Mouse (Mus musculus): ENCODE measurements around the gene Pdzrn3. TPM values are rescaled to one million over a fixed set of nuclear protein-coding genes. Genes with fewer than 3 reads are reported as not detected.

The Pdzrn3 gene
- polyA plus RNA-seq, 1 experiment: 67.9 TPM

GRCm38 (mm10) chr6:101257418-101257817, 120.3 kb downstream of the Pdzrn3 start:
- no peak overlapping the region for H3K27ac ChIP-seq (ENCODE audit: insufficient read depth, low read length)
- no peak for TF ChIP-seq CTCF (IDR thresholded peaks at IDR 0.05; ENCODE audit: borderline replicate concordance, insufficient read depth, low read length)
- peaks cover 9% of the 10 kb centered on the region; the same call in 1 of the 2 replicates for H3K4me1 ChIP-seq (ENCODE audit: control insufficient read depth, insufficient read depth, low read length)
- H3K4me3 ChIP-seq (ENCODE audit: insufficient read depth, low read length): no peak overlapping the region

- Histone ChIP-seq H3K4me1 (ENCODE audit: control insufficient read depth, insufficient read depth, low read length) (peaks cover 10% of the 10 kb centered on the region), H3K27ac (ENCODE audit: insufficient read depth, low read length) (no peak overlapping the region)
- TF ChIP-seq CTCF (IDR thresholded peaks at IDR 0.05; ENCODE audit: borderline replicate concordance, insufficient read depth, low read length) (no peak), POLR2A (IDR thresholded peaks at IDR 0.05; ENCODE audit: low read depth, low read length) (no peak)
These were observed 123.0 kb downstream of the Pdzrn3 start for GRCm38 (mm10) chr6:101254652-101255051.

GRCm38 (mm10) chr6:101251916-101252603, 125.6 kb downstream of the Pdzrn3 start:
- Histone ChIP-seq H3K4me3 (ENCODE audit: insufficient read depth, low read length) (no peak overlapping the region), H3K27ac (ENCODE audit: insufficient read depth, low read length) (peak overlapping the region; percentile 17), H3K4me1 (ENCODE audit: control insufficient read depth, insufficient read depth, low read length) (peaks cover 4% of the 10 kb centered on the region)
- no peak for TF ChIP-seq CTCF (IDR thresholded peaks at IDR 0.05; ENCODE audit: borderline replicate concordance, insufficient read depth, low read length)
- TF ChIP-seq POLR2A (IDR thresholded peaks at IDR 0.05; ENCODE audit: low read depth, low read length): no peak

More at GRCm38 (mm10) chr6:101254652-101255051, 123.0 kb downstream of the Pdzrn3 start:
- H3K4me3 ChIP-seq (ENCODE audit: insufficient read depth, low read length): no peak overlapping the region

DNA sequence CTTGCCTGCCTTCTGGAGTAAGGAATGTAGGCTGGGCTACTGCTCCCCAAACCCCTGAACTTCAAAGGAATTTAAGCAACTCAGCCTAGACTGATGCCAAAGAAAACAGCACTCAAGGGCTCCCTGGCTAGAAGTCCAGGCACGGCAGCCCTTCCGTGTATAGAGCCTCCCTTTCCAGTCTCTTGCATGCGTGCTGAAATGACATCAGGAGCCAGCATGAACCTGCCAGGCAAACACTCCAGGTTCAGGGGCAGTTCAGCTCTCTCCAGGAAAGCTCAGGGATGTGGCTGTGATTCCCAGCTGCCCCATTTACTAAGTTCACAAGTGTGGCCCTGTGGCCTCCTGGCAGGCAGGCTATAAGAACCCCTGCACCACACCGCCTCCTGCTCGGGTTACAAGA, 126.5 kb downstream of the Pdzrn3 start:
- TF ChIP-seq CTCF (IDR thresholded peaks at IDR 0.05; ENCODE audit: borderline replicate concordance, insufficient read depth, low read length) (no peak), POLR2A (IDR thresholded peaks at IDR 0.05; ENCODE audit: low read depth, low read length) (no peak)
- Histone ChIP-seq H3K4me3 (ENCODE audit: insufficient read depth, low read length) (no peak overlapping the region), H3K27ac (ENCODE audit: insufficient read depth, low read length) (peak overlapping the region; percentile 17), H3K4me1 (ENCODE audit: control insufficient read depth, insufficient read depth, low read length) (peaks cover 4% of the 10 kb centered on the region)

DNA sequence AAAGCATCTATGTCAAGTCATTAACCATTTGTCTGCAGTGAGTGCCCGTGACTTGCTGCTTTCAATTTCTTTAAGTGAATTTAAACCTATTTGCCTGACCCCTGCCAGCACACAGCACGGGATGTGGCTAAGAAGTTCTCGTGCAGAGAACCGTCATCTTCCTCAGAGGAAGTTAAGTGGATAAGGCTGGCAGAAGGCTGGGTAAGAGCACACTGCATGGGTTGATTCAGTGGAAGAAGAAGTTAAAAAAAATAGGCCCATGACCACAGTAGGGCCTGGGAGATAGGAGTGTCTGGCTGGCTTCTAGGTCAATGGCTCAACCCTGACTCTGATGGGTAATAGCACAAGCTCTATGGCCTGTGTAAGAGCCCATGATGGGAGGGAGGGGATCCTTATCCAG, 131.6 kb downstream of the Pdzrn3 start:
- TF ChIP-seq POLR2A (IDR thresholded peaks at IDR 0.05; ENCODE audit: low read depth, low read length): no peak
- no peak for TF ChIP-seq CTCF (IDR thresholded peaks at IDR 0.05; ENCODE audit: borderline replicate concordance, insufficient read depth, low read length)
- Histone ChIP-seq H3K27ac (ENCODE audit: insufficient read depth, low read length) (no peak overlapping the region), H3K4me1 (ENCODE audit: control insufficient read depth, insufficient read depth, low read length) (peaks cover 3% of the 10 kb centered on the region; the same call in 1 of the 2 replicates), H3K4me3 (ENCODE audit: insufficient read depth, low read length) (no peak overlapping the region)

DNA sequence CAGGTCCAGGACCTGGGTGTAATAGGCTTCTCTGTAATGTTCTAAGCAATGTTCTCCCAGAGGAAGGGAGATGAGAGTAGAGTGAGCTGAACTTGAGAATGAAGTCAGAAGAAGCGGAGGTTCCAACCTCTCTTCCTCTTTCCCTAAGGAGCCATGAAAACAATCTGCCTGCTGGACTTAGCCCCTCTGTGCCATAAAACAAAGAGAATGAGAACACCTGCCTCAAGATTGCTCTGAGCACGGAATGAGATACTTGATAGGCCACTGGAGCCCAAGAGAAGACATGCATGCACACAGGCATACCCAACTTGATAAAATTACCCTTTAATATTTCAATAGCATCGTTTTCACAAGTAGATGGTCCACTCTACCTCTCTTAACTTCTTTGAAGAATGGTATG, 133.3 kb downstream of the Pdzrn3 start:
- TF ChIP-seq POLR2A (IDR thresholded peaks at IDR 0.05; ENCODE audit: low read depth, low read length) (no peak), CTCF (IDR thresholded peaks at IDR 0.05; ENCODE audit: borderline replicate concordance, insufficient read depth, low read length) (no peak)
- Histone ChIP-seq H3K4me1 (ENCODE audit: control insufficient read depth, insufficient read depth, low read length) (no peaks in the 10 kb centered on the region), H3K4me3 (ENCODE audit: insufficient read depth, low read length) (no peak overlapping the region), H3K27ac (ENCODE audit: insufficient read depth, low read length) (no peak overlapping the region)

- Histone ChIP-seq H3K27ac (ENCODE audit: insufficient read depth, low read length) (no peak overlapping the region), H3K4me1 (ENCODE audit: control insufficient read depth, insufficient read depth, low read length) (no peaks in the 10 kb centered on the region; the same call in 1 of the 2 replicates), H3K4me3 (ENCODE audit: insufficient read depth, low read length) (no peak overlapping the region)
- TF ChIP-seq POLR2A (IDR thresholded peaks at IDR 0.05; ENCODE audit: low read depth, low read length) (no peak), CTCF (IDR thresholded peaks at IDR 0.05; ENCODE audit: borderline replicate concordance, insufficient read depth, low read length) (no peak)
These were observed 134.4 kb downstream of the Pdzrn3 start for GRCm38 (mm10) chr6:101243189-101243815.

GRCm38 (mm10) chr6:101236641-101237246, 141.0 kb downstream of the Pdzrn3 start:
- Histone ChIP-seq H3K4me3 (ENCODE audit: insufficient read depth, low read length) (no peak overlapping the region), H3K4me1 (ENCODE audit: control insufficient read depth, insufficient read depth, low read length) (no peaks in the 10 kb centered on the region; the same call in 1 of the 2 replicates), H3K27ac (ENCODE audit: insufficient read depth, low read length) (no peak overlapping the region)
- no peak for TF ChIP-seq CTCF (IDR thresholded peaks at IDR 0.05; ENCODE audit: borderline replicate concordance, insufficient read depth, low read length)
- no peak for TF ChIP-seq POLR2A (IDR thresholded peaks at IDR 0.05; ENCODE audit: low read depth, low read length)

DNA sequence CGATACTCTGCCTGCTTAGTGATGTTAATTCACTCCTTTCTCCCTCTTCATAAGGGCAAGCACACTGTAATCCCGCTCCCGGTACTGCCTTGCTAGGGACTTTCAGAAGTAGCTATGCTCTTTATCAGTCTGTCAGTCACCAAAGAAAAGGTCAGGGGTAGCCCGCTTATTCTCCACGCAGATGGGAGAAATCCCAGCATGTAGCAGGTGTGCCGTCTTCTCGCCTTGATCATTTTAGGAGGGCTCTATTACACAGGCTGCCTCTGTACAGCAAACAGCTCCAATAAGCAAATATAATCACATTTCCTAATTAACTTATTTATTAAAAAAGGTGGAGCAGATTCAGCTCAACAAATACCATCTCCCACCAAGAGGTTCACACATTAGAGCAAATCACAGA, 141.5 kb downstream of the Pdzrn3 start:
- Histone ChIP-seq H3K4me1 (ENCODE audit: control insufficient read depth, insufficient read depth, low read length) (no peaks in the 10 kb centered on the region; the same call in 1 of the 2 replicates), H3K4me3 (ENCODE audit: insufficient read depth, low read length) (no peak overlapping the region), H3K27ac (ENCODE audit: insufficient read depth, low read length) (no peak overlapping the region)
- TF ChIP-seq CTCF (IDR thresholded peaks at IDR 0.05; ENCODE audit: borderline replicate concordance, insufficient read depth, low read length): no peak
- no peak for TF ChIP-seq POLR2A (IDR thresholded peaks at IDR 0.05; ENCODE audit: low read depth, low read length)

DNA sequence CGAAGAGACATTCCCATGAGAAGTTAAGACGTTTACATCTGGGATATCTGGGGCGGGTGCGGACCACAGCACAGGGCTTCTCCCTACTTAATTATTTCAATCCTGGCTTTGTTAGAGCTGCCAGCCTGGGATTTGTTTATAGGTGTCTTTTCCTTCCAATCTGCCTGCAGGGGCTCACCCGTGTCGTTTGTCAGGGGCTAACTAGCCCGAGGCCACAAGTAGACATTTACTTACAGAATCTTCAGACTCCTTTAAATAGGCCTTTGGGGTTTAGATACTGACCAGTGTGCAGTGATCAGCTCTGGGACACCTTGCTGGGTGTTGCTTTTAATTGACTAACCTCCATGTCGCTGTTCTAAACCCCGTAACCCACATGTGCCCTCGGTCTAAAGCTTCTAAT, 143.3 kb downstream of the Pdzrn3 start:
- no peaks in the 10 kb centered on the region; the same call in 1 of the 2 replicates for H3K4me1 ChIP-seq (ENCODE audit: control insufficient read depth, insufficient read depth, low read length)
- TF ChIP-seq CTCF (IDR thresholded peaks at IDR 0.05; ENCODE audit: borderline replicate concordance, insufficient read depth, low read length): no peak
- no peak for TF ChIP-seq POLR2A (IDR thresholded peaks at IDR 0.05; ENCODE audit: low read depth, low read length)
- H3K27ac ChIP-seq (ENCODE audit: insufficient read depth, low read length): no peak overlapping the region
- no peak overlapping the region for H3K4me3 ChIP-seq (ENCODE audit: insufficient read depth, low read length)
